Mouse (Mus musculus) intestine, embryonic 16.5 days (tissue): Measurements from ENCODE around the gene Kcnt2. TPM values are rescaled to one million over a fixed set of nuclear protein-coding genes. Genes with fewer than 3 reads are reported as not detected.
A peak's percentile ranks its signal among the peaks of the same experiment; 100 is the strongest.

Source experiments
- ATAC-seq: fragments of 200-750 bp; cut with Nextera tagmentation; 2 replicates; pipeline ENCODE4 v1.8.0; 2017; ENCODE audit warnings: moderate TSS enrichment, moderate library complexity
- H3K27ac ChIP-seq: fragments of 300-500 bp; sonication (generic); 2 replicates; pipeline ENCODE4 v1.5.1; 2014; ENCODE audit warnings: mild to moderate bottlenecking, low read length
- H3K27me3 ChIP-seq: fragments of 300-500 bp; sonication (generic); replicated peaks from 2 replicates; pipeline ENCODE4 v1.6.1; 2014; ENCODE audit warnings: low read length, control low read depth, mixed read lengths; ENCODE audit not compliant: control insufficient read depth, insufficient read depth
- H3K36me3 ChIP-seq: fragments of 300-500 bp; sonication (generic); 2 replicates; pipeline ENCODE4 v1.6.1; 2014; ENCODE audit warnings: low read length, control low read depth; ENCODE audit not compliant: control insufficient read depth, insufficient read depth
- H3K4me1 ChIP-seq: fragments of 300-500 bp; sonication (generic); 2 replicates; pipeline ENCODE4 v1.6.1; 2014; ENCODE audit warnings: low read length, control low read depth, mixed read lengths; ENCODE audit not compliant: control insufficient read depth, insufficient read depth
- H3K4me2 ChIP-seq: fragments of 300-500 bp; sonication (generic); 2 replicates; pipeline ENCODE4 v1.6.1; 2014; ENCODE audit warnings: low read depth, low read length, control low read depth
- H3K4me3 ChIP-seq: fragments of 300-500 bp; sonication (generic); 2 replicates; pipeline ENCODE4 v1.5.1; 2014; ENCODE audit warnings: mild to moderate bottlenecking, low read length
- H3K9ac ChIP-seq: fragments of 300-500 bp; sonication (generic); 2 replicates; pipeline ENCODE4 v1.6.1; 2014; ENCODE audit warnings: low read depth, low read length
- H3K9me3 ChIP-seq: fragments of 300-500 bp; sonication (generic); 2 replicates; pipeline ENCODE4 v1.6.1; 2016; ENCODE audit warnings: low read length, control low read depth; ENCODE audit not compliant: control insufficient read depth
- WGBS: fragments of 180-500 bp; shearing (Covaris S2); extraction: QIAGEN DNeasy Blood & Tissue Kit; methylation state at CpG from one replicate; pipeline ENCODE4 v1.1.7; 2014; 5-methylcytosine and 5-hydroxymethylcytosine counted together
- polyA plus RNA-seq: library from polyadenylated mRNA; unstranded; fragments of >200 nt; fragmentation: Nextera tagmentation; extraction: Ambion mirVana; gene quantifications from 2 replicates; pipeline ENCODE4 v1.2.1, GENCODE M21; 2015

The Kcnt2 gene
- polyA plus RNA-seq, 1 experiment from 2014 or later: 1.3 TPM

DNA sequence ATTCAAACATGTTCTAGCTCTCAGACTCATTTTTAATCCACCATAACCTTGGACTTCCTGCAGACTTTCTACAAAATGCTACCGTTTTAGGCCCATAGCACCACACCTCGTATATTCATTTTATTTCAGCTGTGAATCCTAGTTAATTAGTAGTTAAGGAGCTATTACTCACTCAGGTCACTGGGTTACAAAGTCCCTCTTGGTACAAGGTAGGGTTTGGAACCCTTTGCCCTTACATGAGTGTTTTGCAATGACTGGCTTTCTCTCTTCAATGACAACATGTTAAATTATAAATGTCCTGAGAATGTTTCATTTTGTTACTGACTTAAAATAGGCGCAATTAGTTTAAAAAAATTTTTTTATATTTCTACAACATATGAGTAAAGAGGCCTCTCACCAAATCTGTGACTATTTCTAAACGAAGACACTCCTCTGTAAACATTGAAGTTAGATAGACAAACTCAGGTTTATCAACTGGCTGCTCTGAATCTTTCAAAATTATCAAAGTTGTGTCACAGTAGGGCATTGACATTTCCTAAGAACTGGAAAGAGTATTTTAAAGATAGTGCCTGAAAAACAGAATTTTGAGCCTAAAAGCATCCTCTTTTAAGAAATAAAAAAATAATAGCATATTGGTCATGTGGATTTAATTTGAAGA, 160.8 kb downstream of the Kcnt2 start:
- H3K4me2 ChIP-seq: no peak overlapping the region
- 68% methylated on average over 4 of the region's 4 CpGs for WGBS
- no peak overlapping the region for H3K9ac ChIP-seq
- H3K4me1 ChIP-seq: peaks cover 5% of the 10 kb centered on the region
- H3K4me3 ChIP-seq: no peak overlapping the region
- no peaks in the 10 kb centered on the region for H3K36me3 ChIP-seq
- no peak overlapping the region for H3K27ac ChIP-seq
- peak; percentile 89 for ATAC-seq
- H3K27me3 ChIP-seq: no peaks in the 10 kb centered on the region
- no peaks in the 10 kb centered on the region for H3K9me3 ChIP-seq

DNA sequence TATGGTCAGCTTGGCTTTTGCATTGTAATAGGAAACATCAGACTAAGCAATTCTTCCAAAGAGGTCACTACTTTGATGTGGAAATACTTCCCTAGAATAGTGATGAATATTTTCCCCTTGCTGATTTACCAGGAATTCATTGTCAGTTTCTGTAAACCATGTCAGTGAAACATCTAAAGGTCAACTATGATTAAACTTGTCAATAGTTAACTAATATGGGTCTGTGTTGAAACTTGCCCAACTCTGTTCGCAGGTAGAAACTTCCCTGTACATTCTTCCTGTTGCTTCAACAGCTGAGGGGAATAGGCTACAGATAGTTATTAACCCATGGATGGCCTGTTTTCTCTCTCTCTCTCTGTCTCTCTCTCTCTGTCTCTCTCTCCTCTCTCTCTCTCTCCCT, 169.8 kb downstream of the Kcnt2 start:
- ATAC-seq: peak; percentile 99
- Histone ChIP-seq H3K4me1 (no peaks in the 10 kb centered on the region), H3K36me3 (no peaks in the 10 kb centered on the region), H3K9me3 (no peaks in the 10 kb centered on the region), H3K9ac (no peak overlapping the region), H3K27me3 (no peaks in the 10 kb centered on the region), H3K4me2 (no peak overlapping the region), H3K4me3 (no peak overlapping the region), H3K27ac (no peak overlapping the region)
- WGBS: 45% methylated on average over 1 of the region's 1 CpGs

DNA sequence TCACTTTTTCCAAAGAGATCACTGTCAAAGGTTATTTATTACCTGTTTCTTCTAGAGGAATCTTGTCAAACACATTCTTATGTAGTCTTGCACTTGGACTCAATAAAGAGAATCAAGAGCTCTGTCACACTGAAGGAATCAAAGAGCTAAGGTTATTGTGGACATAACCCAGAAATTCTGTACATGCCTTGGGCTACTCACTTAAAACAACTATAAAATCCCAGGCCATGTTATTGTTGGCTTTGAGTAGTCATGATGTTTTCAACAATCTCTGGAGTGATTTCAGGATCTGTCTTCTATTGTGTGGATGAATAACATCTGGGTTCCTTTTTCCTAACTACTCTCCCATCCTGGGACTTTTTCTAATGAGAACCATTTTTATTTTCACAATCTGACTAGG, 177.0 kb downstream of the Kcnt2 start:
- Histone ChIP-seq H3K9me3 (no peaks in the 10 kb centered on the region), H3K4me3 (no peak overlapping the region), H3K4me2 (no peak overlapping the region), H3K27ac (no peak overlapping the region), H3K27me3 (no peaks in the 10 kb centered on the region), H3K4me1 (no peaks in the 10 kb centered on the region), H3K9ac (no peak overlapping the region), H3K36me3 (no peaks in the 10 kb centered on the region)
- no peak for ATAC-seq

DNA sequence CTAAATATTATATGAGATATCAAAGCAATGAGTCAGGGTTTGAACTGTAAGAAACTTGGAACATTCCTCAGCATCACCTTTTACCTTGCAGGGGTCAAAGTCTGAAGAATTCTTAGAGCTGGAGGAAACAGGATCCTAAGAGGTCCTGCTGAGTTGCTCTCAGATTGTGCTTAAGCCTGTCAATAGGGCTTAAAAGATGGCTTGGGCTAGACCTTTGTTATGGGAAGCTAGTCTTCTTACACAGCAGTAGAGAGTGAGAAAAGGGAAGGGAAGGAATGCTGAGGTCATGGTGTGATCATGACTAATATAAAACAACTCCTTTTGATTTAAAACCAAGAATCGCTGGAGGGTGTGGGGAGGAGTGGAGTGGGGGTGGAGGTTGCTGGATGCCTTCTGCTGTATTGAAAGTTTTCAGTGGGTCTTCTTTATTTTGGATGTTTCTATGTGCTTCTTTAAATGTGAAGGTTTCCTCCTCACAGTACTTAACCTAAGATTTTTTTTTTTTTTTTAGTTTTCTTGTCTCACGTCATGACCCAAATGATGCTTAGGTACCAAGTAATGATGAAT, 183.4 kb downstream of the Kcnt2 start:
- H3K4me1 ChIP-seq: no peaks in the 10 kb centered on the region
- H3K4me3 ChIP-seq: no peak overlapping the region
- H3K27ac ChIP-seq: no peak overlapping the region
- H3K9ac ChIP-seq: no peak overlapping the region
- peak; percentile 76 for ATAC-seq
- no peaks in the 10 kb centered on the region for H3K27me3 ChIP-seq
- no peaks in the 10 kb centered on the region for H3K9me3 ChIP-seq
- no peaks in the 10 kb centered on the region for H3K36me3 ChIP-seq
- H3K4me2 ChIP-seq: no peak overlapping the region
- 59% methylated on average over 2 of the region's 2 CpGs for WGBS

DNA sequence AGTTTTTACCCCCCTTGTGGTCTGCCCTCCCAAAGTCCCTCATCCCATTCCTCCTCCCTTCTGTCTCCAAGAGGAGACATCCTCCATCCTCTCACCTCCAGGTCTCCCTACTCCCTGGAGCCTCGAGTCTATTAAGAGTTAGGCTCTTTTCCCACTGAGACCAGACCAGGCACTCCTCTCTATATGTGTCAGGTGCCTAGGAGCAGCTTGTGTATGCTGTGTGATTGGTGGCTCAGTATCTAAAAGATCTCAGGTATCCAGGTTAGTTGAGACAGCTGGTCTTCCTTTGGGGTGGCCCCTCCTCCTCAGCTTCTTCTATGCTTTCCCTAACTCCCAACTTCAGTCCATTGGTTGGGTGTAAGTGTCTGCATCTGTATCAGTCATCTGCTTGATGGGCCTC, 186.1 kb downstream of the Kcnt2 start:
- no peak overlapping the region for H3K4me2 ChIP-seq
- no peaks in the 10 kb centered on the region for H3K9me3 ChIP-seq
- H3K4me1 ChIP-seq: no peaks in the 10 kb centered on the region
- WGBS: 61% methylated on average over 1 of the region's 1 CpGs
- H3K27ac ChIP-seq: no peak overlapping the region
- H3K4me3 ChIP-seq: no peak overlapping the region
- no peak overlapping the region for H3K9ac ChIP-seq
- H3K27me3 ChIP-seq: no peaks in the 10 kb centered on the region
- H3K36me3 ChIP-seq: no peaks in the 10 kb centered on the region
- no peak for ATAC-seq

DNA sequence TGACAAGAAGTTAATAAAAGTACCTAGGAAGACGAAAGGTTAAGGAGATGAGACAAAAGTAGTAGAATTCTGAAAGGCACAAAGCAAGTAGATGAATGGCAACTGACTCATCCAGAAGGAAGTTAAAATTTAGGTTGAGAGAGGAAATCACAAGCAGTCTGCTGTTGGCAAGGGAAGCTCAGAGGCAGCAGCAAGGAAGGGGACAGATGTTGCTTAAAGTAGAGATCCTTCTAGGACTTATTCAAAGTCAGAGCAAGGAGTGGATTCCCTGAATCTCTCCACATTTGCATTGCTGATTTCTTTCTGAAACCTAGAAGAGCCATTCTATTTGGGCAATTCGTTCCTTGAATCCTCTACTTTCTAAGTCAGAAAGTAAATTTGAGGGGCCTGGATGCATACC, 188.8 kb downstream of the Kcnt2 start:
- ATAC-seq: no peak
- no peaks in the 10 kb centered on the region for H3K27me3 ChIP-seq
- H3K9me3 ChIP-seq: no peaks in the 10 kb centered on the region
- H3K36me3 ChIP-seq: no peaks in the 10 kb centered on the region
- no peak overlapping the region for H3K9ac ChIP-seq
- H3K4me3 ChIP-seq: no peak overlapping the region
- 69% methylated on average over 2 of the region's 2 CpGs for WGBS
- H3K4me1 ChIP-seq: no peaks in the 10 kb centered on the region
- H3K4me2 ChIP-seq: no peak overlapping the region
- H3K27ac ChIP-seq: no peak overlapping the region

DNA sequence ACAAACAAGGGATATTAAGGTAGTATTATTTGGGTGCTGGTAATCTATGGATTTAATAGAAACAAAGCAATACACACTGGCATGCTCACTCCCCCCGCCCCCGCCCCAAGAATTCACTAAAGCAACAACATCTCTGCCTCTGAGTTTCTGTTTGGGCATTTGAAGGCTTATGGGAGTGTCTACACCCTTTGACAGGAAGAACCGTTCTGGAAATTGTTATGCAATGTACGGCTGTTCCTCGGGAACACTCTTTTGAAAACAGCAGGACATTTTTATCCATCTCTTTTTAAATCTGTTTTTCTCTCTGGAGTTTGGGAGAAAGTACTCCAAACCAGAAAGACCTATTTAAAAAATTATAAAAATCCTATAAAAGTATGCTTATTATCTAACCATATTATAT, 192.2 kb downstream of the Kcnt2 start:
- no peak for ATAC-seq

DNA sequence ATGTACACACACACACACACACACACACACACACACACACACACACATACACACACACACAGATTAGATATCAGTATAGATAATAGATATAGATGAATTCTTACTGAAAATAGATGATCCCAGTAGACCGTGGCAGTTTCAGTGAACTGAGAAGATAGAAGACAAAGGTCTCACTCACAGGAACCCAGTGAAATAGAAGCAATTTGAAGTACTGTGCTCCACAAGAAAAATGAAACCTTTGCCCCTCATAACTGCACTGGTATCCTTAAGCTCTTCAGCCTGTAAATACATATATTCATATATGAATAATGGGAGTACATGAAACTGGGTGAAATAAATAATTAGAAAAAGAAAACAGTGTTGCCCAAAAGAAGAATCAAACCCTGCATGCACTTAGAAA, 197.9 kb downstream of the Kcnt2 start:
- no peak overlapping the region for H3K27ac ChIP-seq
- peak; percentile 84 for ATAC-seq
- H3K4me3 ChIP-seq: no peak overlapping the region
- no peaks in the 10 kb centered on the region for H3K9me3 ChIP-seq
- WGBS: 57% methylated on average over 1 of the region's 1 CpGs
- H3K9ac ChIP-seq: no peak overlapping the region
- no peaks in the 10 kb centered on the region for H3K4me1 ChIP-seq
- H3K27me3 ChIP-seq: no peaks in the 10 kb centered on the region
- no peaks in the 10 kb centered on the region for H3K36me3 ChIP-seq
- H3K4me2 ChIP-seq: no peak overlapping the region

More for the DNA sequence above, 192.2 kb downstream of the Kcnt2 start:
- Histone ChIP-seq H3K27me3 (no peaks in the 10 kb centered on the region), H3K9ac (no peak overlapping the region), H3K4me3 (no peak overlapping the region), H3K9me3 (no peaks in the 10 kb centered on the region), H3K36me3 (no peaks in the 10 kb centered on the region), H3K27ac (no peak overlapping the region), H3K4me1 (no peaks in the 10 kb centered on the region), H3K4me2 (no peak overlapping the region)
- 61% methylated on average over 5 of the region's 5 CpGs for WGBS

DNA sequence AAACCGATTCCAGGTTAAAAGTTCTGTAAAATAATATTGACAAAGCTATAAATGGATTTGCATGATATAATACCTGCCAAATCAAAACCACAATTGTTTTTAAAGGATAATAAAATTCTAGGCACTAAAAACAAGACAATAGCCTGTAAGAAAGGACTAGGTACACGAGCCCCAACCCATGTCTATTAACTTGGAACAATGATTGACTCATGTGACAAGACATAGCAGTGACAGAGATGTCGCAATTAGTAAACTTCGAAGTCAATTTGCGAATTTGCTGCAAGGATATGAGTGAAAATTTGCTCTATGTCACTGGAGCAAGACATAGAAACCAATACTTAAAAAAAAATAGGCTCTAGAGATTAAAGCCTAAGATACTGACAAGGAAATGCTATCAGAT, 198.4 kb downstream of the Kcnt2 start:
- Histone ChIP-seq H3K27me3 (no peaks in the 10 kb centered on the region), H3K36me3 (no peaks in the 10 kb centered on the region), H3K9me3 (no peaks in the 10 kb centered on the region), H3K4me2 (no peak overlapping the region), H3K9ac (no peak overlapping the region), H3K4me3 (no peak overlapping the region), H3K4me1 (no peaks in the 10 kb centered on the region), H3K27ac (no peak overlapping the region)
- 69% methylated on average over 5 of the region's 5 CpGs for WGBS
- ATAC-seq: peak; percentile 80

DNA sequence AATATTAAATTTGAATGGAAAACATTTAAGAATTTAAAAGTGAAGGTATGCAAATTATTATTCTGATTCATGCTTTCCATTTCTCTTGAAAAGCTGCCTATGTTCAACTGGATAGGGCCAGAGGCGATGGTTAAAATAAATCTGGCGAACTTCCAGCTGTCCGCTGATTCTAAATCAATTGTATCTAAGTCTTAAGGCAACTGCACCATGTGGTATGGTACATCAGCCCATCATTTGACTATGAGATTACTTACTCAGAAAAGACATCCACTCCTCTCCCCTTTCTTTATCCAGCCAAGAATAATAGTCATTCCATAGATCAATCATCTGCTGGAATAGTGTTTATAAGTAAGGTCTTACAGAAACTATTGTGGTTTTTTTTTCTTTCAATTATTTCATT, 205.5 kb downstream of the Kcnt2 start:
- WGBS: 84% methylated on average over 3 of the region's 3 CpGs
- H3K9ac ChIP-seq: no peak overlapping the region
- no peak overlapping the region for H3K4me3 ChIP-seq
- no peaks in the 10 kb centered on the region for H3K4me1 ChIP-seq
- H3K9me3 ChIP-seq: no peaks in the 10 kb centered on the region
- H3K4me2 ChIP-seq: no peak overlapping the region
- H3K27ac ChIP-seq: no peak overlapping the region
- no peaks in the 10 kb centered on the region for H3K27me3 ChIP-seq
- ATAC-seq: no peak
- H3K36me3 ChIP-seq: no peaks in the 10 kb centered on the region
